Mouse (Mus musculus): ENCODE data around the gene Itgax.
"Not testable (repeated sequence)": the region's sequence is repeated elsewhere in the genome, so short reads cannot be mapped to it uniquely, and the experiment has no call there.

Itgax gene

DNA sequence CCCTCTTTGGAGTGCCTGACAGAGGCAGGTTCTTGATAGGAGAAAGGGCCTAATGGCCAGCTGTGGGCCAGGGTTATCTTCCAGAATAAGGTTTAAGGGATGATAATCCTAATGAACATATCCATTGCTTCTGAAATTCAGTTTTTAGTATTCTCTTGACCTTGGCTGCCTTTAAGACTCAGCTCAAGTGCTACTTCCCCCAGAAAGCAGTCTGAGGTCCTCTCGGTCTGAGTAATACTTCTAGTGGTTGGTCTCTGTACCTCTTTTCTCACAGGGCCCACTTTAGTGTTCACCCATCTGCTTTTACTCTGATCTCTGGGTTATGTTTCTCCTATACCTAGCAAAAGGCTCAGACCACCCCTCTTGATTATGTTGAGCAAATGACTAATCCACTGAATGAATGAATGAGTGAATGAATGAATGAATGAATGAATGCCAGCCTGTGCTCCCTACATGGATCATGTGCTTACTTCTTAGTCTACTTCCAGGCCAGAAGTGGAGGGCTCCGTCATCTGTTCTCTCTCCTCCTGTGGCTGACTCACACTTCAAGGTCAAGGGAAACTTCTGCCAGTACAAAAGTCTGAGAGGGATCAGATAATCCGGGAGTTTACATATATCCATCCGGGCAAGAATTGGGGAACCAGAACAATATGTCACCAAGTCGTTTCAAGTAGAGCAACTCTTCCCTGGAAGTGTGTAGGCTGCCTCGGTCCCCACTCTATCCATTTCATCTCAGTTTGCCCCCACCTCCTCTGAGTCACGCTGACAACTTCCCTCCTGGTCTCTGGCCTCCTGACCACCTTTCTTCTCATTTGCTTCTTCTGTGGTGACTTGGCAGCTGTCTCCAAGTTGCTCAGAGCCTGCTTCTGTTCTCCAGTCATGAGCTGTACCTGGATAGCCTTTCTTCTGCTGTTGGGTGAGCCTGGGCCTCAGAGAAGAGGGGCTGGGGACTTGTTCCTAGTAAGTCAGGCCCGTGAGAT lies at the start of gene Itgax:
Itgax (plus strand) TSS at position 807 of the 980 bp plus-strand sequence.
- no peak for DNase-seq

DNA sequence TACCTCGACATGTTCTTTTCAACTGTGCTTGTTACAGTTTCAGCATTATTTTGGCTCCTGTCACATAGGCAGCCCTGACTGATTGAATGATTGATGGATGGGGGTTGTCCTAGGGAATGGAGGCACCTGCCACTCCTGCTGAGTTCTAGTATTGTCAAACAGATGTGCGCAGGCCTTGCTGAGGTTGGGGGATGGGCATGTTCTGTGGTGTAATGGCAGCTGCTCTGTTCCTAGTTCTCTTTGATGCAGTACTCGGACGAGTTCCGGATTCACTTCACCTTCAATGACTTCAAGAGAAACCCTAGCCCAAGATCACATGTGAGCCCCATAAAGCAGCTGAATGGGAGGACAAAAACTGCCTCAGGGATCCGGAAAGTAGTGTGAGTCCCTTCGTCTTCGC lies 49.3 kb upstream of the Itgax start:
- DNase-seq: no peak

DNA sequence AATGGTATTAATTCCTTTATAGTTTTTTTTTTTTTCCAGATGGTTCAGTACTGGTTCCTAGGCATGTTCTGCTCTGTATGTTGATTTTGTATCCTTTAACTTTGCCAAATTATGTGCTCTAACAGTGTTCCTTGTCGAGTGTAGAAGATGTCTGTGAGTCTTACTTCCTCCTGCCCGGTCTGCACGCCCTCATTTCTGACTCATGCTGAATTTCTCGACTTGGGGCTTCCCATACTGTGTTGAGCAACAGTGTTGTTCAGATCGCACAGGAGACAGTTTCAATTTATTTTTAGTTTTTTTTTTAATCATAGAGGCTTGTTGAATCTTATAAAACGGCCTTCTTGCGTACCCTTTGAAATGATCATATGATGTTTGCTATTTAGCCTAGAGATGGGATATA lies 40.2 kb upstream of the Itgax start:
- DNase-seq: no peak

DNA sequence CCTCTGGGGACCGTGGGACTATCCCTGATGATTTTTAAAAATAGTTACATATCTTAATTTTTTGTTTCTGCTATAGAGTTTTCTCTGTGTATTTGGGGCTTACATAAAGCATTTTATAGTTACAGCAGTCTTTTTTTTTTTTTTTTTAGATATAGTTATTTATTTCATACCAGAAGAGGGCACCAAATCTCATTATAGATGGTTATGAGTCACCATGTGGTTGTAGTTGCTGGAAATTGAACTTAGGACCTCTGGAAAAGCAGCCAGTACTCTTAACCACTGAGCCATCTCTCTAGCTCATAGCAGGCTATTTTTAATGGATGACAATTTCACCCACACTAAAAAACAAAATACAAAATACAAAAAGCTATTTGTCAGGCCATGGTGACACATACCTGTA lies 31.2 kb upstream of the Itgax start:
- no peak for DNase-seq

DNA sequence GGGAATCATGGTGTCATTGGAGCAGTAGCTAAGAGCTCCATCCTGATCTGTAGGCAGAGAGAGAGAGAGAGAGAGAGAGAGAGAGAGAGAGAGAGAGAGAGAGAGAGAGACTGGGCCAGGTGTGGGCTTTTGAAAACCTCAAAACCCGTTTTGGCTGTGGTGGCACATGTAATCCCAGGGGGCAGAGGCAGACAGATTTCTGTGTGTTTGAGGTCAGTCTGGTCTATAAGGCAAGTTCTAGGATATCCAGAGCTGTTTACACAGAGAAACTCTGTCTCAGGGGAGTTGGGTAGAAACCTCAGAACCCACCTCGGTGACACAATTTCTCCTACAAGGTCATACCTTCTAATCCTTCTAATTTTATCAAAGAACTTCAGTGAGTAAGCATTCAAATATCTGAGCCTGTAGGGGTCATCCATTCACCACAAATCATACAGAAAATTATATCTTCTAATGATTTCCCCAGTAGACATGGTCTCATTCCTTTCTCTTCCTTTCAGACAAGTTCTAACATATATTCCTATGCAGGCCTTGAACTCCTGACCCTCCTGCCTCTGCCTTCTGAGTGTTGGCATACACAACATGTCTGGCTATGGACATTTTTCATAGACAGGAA lies 28.5 kb upstream of the Itgax start:
- DNase-seq: no peak

DNA sequence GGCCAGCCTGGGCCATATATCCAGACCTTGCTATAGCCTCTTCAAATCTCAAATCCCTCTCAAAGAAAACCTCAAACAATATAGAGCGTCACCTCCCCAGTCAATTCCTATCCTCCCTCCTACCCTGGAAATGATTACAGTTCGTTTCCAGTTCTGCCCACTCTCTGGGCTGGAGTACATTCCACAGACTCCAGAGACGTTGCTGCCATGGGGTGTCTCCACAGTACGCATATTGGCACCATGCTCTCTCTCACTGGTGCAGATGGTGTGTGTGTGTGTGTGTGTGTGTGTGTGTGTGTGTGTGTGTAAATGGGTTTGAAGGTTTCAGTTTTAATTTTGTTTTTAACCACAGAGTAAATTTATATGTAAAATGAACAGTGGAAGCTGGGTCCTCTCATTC lies 24.1 kb upstream of the Itgax start:
- DNase-seq: no peak

DNA sequence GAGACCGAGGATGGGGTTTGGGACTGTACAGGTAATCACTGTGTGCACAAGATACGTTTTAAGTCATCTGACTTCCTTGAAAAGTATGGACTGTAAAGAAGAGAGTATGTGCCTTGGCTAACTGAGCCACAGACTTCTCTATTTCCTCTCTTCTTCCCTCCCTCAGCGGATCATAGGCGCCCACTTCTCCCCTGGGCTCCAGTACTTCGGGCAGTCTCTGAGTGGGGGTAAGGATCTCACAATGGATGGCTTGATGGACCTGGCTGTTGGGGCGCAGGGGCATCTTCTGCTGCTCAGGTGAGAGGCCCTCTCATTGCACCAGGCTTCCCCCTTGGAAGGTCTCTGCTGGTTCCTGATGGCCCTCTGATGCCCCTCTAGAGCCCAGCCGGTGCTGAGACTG lies 21.9 kb upstream of the Itgax start:
- no peak for DNase-seq

DNA sequence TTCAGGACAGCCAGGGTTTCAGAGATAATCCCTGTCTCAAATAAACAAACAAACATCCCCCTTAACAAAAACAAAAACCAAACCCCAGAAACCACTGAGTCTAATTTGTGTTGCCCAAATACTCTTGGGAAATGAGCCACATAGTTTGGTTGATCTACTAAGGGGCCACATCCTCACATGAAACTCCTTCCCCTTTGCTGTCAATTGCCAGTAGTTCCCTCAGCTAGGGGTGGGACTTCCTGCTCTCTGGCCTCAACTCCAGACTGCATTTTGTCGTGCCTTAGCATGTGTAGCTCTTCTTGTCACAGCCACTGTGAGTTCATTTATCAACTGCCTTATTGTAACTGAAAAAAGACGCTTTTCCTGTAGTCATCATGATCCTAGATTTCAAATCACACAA lies 19.0 kb upstream of the Itgax start:
- DNase-seq: no peak

DNA sequence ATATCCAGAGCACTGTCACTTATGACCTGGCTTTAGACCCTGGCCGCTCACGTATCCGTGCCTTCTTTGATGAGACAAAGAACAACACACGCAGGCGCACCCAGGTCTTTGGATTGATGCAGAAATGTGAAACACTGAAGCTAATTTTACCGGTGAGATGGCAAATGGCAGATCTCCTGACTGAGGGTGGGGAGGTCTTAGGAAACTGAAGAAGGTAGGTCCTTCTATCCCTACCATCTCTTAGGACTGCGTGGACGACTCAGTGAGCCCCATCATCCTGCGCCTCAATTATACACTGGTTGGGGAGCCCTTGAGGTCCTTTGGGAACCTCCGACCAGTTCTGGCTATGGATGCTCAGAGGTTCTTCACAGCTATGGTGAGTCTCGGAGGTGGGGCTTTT lies 17.2 kb upstream of the Itgax start:
- DNase-seq: no peak

DNA sequence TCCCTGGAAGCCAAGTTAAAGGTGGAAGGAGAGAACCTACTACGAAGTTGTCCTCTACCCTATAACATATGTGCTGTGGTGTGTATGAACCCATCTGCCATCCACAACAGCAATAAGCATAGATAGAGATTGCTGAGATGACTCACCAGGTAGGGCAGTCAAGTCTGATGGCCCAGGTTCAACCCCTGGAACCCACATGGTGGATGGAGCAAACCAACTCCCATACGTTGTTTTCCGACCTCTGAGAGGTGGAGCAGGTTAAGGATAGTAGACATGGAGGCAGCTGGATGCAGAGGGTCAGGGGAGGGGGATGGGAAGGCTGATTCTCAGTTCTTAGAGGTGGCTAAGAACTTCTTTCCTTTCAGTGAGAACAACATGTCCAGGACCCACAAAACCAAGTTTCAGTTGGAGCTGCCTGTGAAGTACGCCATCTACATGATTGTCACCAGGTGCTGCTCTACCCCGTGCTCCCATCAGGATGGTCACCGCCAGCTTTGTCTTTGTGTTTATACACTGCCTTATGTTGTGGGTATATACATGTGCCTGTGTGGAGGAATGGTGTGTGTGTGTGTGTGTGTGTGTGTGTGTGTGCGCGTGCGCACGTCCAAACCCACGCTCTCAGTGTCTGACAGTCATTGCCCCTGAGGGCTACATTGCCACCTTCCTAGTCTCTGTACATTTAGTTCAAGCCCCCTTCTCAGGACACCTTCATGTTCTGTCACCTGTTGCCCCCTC lies 14.8 kb upstream of the Itgax start:
- DNase-seq: no peak

DNA sequence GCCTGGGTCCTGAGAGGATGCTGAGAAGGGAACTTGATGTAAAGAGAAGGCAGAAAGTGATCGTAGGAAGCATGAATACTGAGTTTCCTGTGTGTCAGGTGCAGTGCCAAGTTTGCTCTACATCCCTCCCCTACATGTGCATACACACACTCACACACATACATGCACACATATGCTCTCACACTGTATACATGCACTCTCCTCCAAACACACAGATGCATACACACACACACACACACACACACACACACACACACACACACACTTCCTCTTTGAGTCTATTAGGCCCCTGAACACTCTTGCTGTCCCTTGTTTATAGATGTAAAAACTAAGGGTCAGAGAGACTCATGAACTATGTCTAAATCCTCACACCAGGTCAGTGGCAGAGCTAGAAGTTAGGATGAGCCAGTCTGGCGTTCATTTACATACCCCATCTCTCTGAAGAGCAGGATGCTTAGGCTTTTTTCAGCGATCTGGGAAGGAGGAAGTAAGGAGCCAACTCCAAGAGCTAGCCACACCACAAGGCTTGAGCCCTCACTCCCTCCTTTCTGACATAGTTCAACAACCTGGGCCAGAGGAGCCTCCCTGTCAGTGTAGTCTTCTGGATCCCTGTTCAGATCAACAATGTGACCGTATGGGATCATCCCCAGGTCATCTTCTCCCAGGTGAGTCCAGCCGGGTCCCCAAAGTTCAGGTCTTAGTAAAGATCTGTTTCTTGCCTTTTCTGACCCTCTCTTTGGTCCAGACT lies 14.0 kb upstream of the Itgax start:
- no peak for DNase-seq

DNA sequence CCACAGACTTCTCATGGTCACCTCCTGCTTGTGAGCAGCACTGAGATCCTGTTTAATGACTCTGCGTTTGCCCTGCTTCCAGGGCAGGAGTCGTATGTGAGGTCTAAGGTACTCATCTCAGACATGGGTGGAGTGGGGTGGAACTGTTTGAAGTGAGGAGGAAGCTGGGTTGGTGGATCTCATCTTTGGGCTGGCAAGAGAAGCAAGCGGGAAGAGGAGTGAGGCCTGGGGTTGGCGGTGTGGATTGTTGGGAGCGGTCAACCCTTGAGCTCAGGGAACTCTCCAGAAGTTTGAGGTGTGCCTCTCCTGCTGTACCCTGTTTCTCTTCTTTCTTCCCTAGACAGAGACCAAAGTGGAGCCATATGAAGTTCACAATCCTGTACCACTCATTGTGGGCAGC lies 13.0 kb upstream of the Itgax start:
- DNase-seq: no peak

DNA sequence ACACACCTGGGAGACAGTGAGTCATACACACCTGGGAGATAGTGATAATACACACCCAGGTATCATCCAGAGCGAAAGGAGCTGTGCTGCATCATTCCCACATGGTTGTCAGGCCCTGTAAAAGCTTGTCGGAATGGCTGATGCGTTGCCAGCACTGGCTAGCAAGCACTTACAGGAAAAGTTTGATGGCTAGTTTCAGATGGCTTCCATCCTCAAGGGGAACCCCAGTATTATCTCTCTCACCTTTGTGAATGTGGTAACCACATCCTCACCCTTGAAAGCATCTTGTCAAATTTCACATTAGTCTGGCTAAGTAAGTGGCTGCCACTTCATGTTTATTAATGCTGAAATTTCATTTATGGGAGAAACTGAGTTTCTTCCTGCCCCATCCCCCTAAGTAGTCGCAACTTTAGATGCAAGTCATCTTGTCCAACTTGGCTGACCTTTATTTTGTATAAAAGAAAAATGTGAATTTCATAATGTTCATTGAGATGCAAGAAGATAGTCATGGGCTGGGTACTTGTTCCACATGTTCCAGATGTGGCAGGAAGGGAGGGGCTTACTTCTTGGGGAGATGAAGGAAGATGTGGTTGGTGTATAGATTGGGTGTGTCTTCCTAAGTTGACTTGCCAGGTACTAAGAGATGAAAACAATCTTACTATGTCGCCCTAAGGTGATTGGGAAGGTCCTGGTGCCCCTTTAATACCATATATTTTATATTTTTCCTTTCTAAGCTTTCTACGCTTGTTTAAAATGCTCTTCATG lies 9.4 kb upstream of the Itgax start:
- DNase-seq: no peak

DNA sequence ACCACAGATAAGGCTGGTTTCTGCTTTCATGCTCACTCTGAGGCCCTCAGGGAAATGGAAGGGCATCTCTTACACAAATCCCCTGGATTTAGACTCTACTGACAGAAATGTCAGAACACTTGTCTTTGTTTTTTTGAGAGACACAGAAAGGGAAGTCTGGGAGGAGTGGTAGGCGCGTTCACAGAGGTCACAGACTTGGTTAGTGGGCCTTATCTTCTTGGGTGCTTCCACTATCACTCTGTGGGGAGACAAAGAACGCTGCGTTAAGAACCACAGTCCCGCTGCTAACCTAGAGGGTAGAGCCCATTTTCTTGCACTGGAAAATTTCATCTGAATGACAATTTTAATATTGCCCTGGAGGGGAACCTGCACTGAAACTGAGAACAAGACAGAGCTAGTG lies 2.8 kb downstream of the Itgax start:
- no peak for DNase-seq

DNA sequence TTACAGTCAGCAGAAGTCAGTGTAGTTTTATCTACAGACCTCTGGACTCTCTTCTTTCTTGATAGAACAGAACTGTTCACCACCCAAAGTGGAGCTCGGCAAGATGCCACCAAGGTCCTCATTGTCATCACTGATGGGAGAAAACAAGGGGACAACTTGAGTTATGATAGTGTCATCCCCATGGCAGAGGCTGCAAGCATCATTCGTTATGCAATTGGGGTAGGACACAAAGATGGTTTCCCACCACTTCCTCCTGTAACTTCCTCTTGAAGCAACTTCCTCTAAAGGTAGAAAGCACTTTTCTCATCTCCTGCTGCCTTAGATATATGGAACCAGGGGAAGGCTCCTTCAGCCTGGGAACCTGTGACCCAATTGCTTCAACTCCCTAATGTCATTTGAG lies 4.2 kb downstream of the Itgax start:
- DNase-seq: no peak

DNA sequence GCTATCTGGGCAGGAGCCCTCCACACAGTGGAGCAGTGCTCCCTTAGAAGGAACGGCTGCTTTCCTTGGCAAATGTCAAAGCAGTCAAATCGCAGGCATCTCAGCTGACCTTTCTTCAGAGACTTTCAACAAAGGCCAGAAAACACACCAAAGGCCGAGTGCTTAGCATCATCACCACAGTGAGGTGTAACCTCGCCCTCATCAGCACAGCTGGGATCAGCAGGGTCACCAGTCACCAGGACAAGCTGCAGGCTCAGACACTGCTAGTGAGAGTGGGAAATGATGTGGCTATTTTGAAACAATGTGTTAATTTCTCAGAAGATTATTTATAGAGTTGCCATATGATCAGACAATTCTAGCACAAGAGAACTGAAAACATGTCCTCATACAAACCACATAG lies 7.6 kb downstream of the Itgax start:
- no peak for DNase-seq

DNA sequence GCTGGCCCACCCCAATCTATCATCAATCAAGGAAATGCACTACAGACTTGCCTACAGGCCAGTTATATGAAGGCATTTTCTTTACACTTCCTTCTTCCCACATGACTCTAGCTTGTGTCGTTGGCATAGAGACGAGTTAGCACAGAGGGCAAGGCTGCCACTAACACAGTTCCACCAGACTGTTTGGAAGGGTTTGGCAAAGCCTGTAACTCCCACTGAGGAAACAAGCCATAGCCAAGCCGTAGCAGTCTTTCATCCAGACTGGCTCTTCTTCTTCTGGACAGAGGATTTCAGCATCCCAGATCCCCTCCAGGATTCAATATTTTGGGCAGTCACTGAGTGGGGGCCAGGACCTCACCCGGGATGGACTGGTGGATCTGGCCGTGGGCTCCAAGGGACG lies 10.3 kb downstream of the Itgax start:
- DNase-seq: no peak

DNA sequence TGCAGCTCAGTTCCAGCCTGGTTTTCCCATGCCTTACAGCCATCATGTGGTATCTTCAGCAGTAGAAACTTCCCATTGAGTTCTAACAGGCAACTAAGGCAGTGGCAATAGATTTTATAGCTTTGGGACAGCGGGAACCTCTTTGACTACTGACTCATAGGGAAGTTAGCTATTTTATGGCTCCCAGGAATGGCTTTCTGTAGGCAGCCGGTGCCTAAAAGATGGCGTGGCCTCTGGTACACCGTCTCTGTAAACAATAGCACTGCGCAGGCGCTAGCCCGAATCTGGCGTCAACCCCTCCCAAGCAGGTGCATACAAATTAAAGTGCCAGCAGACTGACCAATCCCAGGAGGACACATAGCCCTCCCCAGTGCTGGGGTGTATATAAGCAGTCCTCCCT lies 21.6 kb downstream of the Itgax start:
- no peak for DNase-seq

DNA sequence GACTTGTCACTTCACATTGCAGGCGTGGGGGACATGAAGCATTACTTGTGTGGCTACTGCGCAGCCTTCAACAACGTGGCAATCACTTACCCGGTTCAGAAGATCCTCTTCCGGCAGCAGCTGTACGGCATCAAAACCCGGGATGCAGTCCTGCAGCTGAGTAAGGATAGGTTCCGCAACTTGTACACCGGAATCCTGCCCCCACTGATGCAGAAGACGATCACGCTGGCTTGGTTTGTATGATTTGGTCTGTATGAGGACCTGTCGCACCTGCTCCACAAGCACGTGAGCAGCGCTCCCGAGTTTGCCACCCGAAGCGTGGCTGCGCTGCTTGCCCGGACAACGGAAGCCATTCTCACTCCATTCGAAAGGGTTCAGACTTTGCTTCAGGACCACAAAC lies 24.7 kb downstream of the Itgax start, which contains the start of gene Itgad:
Itgad (plus strand) TSS at position 301 of the 400 bp plus-strand sequence.
- no peak for DNase-seq

DNA sequence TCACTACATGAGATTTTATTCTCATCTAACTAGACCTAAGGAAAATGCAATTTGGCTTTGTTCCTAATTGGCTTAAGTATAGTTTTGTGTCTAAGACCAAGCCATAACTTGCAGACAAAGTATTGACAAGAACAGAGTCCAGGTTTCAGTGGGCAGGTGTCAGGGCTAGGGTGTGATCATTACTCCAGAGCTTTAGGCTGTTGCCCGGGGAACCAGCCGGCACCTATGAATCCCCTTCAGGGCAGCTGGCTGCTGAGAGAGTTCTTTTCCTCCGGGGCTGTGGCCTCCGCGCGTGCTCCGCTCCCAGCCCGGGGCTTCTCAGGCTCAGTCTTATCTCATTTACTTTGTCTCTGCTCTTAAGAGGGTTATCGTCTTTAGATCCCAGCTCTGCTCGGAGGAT lies 25.6 kb downstream of the Itgax start:
- DNase-seq: no peak

DNA sequence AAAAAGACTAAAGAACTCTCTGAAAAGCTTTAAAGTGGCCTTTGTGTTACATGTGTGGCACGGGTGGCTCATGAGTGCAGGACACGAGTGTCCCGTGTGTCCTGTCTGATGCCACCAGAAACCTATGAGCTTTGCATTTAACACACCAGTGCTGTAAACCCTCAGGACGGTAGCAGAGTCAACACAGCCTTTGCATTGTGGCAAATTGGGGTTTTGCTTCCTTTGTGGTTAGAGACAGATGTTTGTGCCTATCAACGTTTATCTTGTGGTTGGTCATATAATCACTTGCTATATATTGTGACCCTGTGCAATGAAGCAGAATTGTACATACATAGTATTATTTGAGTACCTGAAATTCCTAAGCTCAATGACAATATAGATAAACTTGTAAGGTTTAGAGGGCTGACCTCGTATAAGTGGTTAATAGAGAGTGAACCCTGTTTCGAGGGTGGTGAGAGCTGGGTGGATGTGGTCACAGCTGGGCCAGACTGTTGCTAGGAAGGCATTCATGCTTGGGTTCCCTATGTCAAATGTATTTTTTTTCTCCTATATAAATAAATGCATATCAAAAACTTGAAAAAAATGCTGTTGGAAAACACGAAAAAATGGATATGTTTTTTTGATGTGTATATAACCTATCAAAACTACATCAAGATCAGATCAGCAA lies 29.5 kb downstream of the Itgax start:
- DNase-seq: not testable (repeated sequence)

DNA sequence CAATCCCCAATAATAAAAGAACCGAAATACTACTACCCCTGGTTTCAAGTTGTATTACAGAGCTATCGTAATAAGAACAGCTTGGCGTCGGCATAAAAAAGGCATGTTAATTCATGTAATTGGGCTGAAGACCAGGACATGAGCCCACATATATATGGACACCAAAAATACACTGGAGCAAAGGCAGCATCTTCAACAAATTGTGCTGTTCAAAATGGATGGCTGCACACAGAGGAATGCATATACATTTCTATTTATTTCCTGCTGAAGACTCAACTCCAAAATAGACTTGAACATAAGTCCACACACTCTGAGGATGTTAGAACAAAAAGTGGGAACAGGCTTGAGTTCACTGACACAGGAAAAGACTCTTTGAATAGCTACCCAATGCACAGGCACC lies 34.7 kb downstream of the Itgax start:
- no peak for DNase-seq

All from embryo, embryonic 11 days (tissue).